Mouse (Mus musculus) splenic B cell, adult 2 months (primary cell): Measurements from ENCODE around the gene Mtor.
A peak's percentile ranks its signal among the peaks of the same experiment; 100 is the strongest.

ENCODE experiments used
- DNase-seq: peaks from one replicate; pipeline ENCODE4 v3.0.0-alpha.2; 2011; ENCODE audit warnings: low read depth, low spot score
- H3K27me3 ChIP-seq: 2 replicates; pipeline ENCODE4 v1.6.1; 2012; ENCODE audit warnings: mild to moderate bottlenecking, low read length, moderate library complexity, mixed read lengths; ENCODE audit not compliant: control insufficient read depth, poor library complexity, insufficient read depth, severe bottlenecking
- H3K36me3 ChIP-seq: 2 replicates; pipeline ENCODE4 v1.6.1; 2012; ENCODE audit warnings: mild to moderate bottlenecking, low read length, moderate library complexity, mixed read lengths; ENCODE audit not compliant: control insufficient read depth, poor library complexity, insufficient read depth, severe bottlenecking

Gene Mtor

DNA sequence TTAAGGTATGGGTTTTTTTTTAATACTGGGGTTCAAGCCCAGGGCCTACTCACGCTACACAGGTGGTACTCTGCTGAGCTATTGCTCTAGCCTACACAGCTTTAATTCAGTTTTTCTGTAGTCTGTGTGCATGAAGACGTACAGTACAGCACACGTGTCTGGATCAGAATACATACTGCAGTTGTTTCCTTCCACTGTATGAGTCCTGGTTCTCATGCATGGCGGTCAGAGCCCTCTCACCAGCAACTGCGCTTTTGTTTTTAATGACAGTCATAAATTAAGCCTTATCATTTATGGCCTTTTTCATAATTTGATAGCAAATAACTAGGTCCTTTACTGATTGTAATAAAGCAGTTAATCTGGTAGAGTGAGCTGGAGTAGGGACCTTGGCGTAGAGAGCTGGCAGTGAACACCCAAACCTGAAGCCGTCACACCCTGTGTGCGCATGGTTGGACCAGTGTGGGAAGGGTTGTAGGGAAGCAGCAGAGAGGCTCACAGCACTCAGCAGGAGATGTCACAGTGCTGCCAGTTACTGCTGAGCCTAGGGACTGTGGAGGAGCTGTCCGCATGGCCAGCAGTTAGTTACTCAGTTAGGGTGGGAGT lies 122.4 kb downstream of the Mtor start:
- Histone ChIP-seq H3K27me3 (no peaks in the 10 kb centered on the region), H3K36me3 (peaks cover 17% of the 10 kb centered on the region)
- no peak for DNase-seq

DNA sequence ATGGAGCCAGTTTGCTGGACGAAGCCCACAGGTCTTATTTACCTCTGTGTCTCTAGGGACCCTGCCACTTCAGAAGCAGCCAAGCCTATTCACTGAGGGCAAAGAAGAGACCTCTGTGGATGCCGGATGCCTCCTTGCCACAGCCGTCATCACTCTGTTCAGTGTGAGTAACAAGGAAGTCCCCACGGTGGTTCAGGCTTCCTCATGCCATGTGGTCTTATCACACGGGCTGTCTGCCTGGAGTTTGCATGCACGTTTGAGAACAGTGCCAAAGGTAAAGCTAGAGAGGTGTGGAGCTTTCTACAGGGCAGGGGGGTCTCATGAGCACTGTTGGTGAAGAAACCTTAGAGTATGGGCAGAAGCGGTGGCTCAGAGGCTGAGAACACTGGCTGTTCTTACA lies 124.8 kb downstream of the Mtor start:
- peaks cover 20% of the 10 kb centered on the region for H3K36me3 ChIP-seq
- H3K27me3 ChIP-seq = no peaks in the 10 kb centered on the region
- DNase-seq = no peak

DNA sequence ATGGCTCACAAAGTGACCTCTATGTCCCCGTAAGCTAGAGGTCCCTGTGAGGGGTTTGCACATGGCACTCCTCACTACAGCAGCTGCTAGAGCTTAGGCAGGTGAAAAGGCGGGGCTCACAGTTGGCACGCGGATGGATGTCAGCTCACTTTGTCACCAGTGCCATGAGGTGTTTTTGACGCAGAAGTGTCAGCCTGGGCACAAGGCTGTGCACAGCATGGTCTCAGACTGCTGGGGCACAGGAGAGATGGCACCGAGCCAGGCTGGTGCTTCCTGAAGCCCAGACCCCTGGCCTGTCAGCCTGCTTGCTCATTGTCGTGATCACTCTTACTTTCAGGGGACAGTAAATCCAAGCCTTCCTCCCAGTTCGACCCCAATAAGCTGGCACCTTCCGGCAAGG lies 132.4 kb downstream of the Mtor start:
- no peaks in the 10 kb centered on the region for H3K27me3 ChIP-seq
- peaks cover 4% of the 10 kb centered on the region for H3K36me3 ChIP-seq
- DNase-seq = no peak

DNA sequence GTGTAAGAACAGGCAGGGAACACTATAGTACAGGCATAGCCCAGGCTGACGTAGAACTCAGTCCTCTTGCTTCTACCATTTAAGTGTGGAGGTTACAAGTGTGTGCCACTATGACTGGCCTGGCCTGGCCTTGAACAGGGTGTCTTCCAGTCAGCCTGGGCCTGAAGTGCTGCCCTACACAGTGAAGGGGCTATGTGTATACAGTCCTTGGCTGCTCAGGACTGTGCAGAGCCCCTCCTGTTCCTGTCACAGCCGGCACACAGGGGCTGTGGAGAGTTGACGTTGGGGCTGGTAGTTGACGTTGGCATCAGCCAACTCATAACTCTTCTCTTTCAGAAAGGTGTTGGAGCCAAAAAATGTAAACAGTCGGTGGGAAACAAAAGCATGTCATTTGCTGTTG lies 133.0 kb downstream of the Mtor start:
- Histone ChIP-seq H3K36me3 (peaks cover 2% of the 10 kb centered on the region; the same call in 1 of the 2 replicates), H3K27me3 (no peaks in the 10 kb centered on the region)
- DNase-seq = no peak

DNA sequence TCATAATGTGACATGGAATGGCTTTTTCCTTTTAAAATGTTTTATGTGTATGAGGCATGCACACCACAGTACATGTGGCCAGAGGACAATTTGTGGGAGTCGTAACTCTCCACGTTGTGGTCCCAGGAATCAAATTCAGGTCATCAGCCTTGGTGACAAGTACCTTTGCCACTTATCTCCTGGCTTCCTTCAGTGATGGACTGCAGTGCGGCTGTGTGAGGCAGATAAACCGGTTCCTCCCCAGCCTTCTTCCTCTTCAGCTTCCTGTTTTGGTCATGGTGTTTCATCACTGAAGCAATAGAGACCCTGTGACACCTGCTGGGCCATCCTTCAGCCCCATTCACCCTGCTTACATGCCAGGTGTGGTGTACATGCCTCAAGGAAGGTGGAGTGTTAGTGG lies 134.8 kb downstream of the Mtor start:
- Histone ChIP-seq H3K36me3 (peaks cover 2% of the 10 kb centered on the region; the same call in 1 of the 2 replicates), H3K27me3 (no peaks in the 10 kb centered on the region)
- DNase-seq = peak; percentile 44

DNA sequence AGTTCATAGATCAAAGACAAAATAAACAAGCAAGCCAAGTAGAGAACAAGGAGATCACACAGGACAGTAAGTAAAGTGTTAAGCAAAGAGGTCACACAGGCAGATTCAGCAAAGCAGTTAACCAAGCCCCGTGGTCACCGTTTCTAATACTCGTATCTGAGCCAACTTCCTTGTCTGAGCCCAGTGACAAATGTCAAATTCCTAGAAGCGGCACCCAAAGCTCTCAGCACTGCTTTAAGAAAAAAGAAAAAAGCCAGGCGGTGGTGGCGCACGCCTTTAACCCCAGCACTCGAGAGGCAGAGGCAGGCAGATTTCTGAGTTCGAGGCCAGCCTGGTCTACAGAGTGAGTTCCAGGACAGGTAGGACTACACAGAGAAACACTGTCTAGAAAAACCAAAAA lies 138.2 kb downstream of the Mtor start:
- Histone ChIP-seq H3K36me3 (no peaks in the 10 kb centered on the region), H3K27me3 (no peaks in the 10 kb centered on the region)
- DNase-seq = no peak

DNA sequence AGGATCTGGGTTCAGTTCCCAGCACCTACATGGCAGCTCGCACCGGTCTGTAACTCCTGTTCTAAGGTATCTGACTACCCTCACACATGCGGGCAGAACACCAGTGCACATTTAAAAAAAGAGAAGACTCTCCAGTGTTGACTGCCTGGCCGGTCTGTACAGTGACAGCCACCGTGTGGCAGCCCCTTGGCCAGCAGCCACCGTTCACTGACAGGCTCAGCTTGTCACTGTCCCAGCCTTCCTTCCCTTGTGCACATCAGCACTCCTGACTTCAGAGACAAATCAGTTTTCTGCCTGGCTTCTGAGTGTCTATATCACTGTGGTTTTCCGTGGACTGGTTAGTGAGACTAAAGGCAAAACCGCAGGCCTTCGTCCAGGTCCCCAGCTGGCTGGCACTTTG lies 140.4 kb downstream of the Mtor start:
- Histone ChIP-seq H3K27me3 (no peaks in the 10 kb centered on the region), H3K36me3 (no peaks in the 10 kb centered on the region; the same call in 1 of the 2 replicates)
- DNase-seq = no peak

DNA sequence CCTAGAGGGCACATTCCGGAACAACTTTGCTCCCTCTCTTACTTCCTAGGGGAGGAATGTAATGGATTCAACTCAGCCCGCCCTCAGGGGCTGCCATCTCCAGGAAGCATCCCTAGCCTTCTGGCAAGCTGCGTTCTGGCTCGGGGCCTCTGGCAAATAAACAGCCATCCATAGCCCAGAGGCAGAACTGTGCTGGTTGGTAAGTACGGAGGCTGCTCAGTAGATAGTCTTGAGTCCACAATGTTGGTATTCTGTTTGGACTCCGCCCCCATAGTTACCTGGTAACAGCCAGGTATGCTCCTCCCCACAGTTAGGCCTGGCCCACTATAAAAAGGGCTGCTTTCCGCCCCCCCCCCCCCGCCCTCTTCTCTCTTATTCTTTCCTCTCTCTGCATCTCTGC lies 141.2 kb downstream of the Mtor start:
- no peak for DNase-seq
- Histone ChIP-seq H3K27me3 (no peaks in the 10 kb centered on the region), H3K36me3 (no peaks in the 10 kb centered on the region; the same call in 1 of the 2 replicates)

DNA sequence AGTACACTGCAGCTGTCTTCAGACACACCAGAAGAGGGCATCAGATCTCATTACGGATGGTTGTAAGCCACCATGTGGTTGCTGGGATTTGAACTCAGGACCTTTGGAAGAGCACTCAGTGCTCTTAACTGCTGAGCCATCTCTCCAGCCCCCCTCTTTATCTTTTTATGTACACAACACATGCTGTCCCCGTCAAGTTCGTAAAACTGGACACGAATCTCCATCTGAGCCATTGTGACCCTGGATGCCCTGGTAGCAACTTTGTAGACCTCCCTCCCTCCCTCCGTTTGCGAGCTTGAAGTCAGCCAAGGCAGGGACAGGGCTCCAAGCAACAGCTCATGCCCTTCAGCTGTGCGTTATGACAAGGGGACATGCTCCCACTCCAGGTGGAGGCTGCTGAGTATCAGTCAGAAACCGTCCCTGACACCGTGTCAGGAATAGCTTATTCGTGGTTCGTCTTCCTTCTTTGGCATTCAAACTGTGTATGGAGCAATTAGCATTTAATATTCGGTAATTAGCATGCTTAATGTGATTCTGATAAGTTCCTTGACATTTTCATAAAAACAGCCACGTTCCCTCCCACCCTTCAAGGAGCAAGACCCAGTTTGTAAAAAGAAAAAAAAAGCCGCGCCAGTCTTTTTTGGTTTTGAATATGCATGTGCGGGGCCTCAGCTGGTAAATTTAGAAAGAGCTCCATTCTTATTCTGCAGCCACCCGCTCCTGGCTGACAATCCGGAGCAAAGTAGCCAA lies 142.2 kb downstream of the Mtor start:
- no peaks in the 10 kb centered on the region for H3K27me3 ChIP-seq
- DNase-seq = peak; percentile 21
- H3K36me3 ChIP-seq = no peaks in the 10 kb centered on the region; the same call in 1 of the 2 replicates

DNA sequence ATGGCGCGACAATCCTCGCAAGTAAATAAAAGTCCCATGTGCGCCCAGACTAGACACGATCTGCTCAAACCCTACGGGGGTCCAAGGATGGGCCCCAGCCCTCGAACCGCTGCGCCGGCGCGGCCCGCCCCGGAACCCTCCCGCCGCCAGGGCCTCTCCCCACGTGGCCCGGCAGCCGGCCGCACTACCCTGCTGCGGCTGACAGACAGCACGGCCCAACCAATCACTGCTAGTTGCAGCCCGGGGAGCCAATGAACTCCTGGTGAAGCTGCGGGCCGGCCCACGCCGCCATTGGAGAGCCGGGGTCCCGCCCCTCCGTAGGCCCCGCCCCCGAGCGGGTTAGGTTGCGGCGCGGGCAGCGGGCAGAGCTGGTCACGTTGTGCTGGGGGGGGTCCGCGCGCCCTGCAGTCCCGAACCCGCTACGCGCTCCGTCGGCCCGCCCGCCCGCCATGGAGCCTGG lies 142.8 kb downstream of the Mtor start, which contains the start of gene Srm:
Gene Srm, plus strand, starts transcription at position 333 of the 460 bp plus-strand sequence.
- H3K36me3 ChIP-seq = no peaks in the 10 kb centered on the region; the same call in 1 of the 2 replicates
- DNase-seq = peak; percentile 96
- no peaks in the 10 kb centered on the region for H3K27me3 ChIP-seq

DNA sequence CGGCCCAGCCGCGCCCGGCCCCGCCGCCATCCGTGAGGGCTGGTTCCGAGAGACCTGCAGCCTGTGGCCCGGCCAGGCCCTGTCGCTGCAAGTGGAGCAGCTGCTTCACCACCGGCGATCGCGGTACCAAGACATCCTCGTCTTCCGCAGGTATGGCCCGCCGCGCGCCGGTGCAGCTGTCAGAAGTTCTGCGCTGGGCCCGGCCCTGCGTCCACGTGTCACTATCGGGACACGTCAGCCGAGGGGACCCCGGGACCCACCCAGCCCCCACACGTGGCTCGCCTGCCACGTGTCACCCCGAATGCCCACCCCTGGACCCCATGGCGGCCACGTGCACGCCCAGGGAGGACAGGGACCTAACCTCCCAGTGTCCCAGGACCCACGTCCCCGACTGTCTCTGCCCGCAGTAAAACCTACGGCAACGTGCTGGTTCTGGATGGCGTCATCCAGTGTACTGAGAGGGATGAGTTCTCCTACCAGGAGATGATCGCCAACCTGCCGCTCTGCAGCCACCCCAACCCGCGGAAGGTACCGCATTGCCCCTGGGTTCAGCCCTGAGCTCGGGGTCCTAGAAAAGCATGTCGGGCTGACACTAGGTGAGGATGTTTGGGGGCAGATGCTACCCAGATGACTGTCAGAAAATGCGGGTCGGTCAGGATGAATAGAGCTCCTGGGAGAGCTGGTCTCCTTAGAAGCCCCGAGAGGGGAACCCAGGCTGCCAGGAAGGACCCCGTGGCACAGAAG lies 143.4 kb downstream of the Mtor start:
- DNase-seq = peak; percentile 37
- no peaks in the 10 kb centered on the region for H3K27me3 ChIP-seq
- no peaks in the 10 kb centered on the region; the same call in 1 of the 2 replicates for H3K36me3 ChIP-seq

DNA sequence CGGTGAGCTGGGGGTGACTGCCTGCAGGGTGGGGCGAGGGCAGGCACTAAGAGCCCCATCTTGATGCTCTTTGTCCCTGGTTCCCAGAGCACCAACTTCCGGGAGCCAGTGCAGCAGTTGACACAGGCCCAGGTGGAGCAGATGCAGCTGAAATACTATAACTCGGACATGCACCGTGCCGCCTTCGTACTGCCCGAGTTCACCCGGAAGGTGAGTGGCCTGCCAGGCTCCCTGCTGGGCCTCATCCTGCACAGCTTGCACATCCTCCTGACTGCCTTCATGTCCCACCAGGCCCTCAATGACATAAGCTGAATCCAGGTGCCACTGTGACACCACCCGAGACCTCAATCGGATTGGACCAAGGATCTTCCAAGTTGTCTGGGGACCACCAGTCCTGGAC lies 145.6 kb downstream of the Mtor start:
- Histone ChIP-seq H3K27me3 (no peaks in the 10 kb centered on the region), H3K36me3 (no peaks in the 10 kb centered on the region; the same call in 1 of the 2 replicates)
- no peak for DNase-seq

DNA sequence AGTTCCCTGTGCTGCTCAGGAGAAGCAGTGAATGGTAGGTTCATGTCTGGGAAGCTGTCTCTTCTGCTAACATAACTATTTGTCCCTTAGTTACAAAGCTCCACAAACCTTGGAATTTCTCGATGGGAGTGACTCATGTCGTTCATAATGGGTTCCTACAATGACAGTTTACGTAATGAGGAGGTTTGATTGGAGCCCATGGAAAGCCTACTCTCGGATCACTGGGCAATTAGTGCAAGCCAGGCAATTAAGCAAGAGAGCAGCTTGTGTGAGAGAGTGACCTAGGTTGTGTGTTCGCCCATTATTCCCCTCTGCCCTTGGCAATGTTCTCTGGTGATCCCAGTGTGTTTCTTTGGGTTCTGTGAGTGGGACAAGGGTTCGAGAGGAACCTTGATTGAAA lies 147.5 kb downstream of the Mtor start:
- Histone ChIP-seq H3K27me3 (no peaks in the 10 kb centered on the region), H3K36me3 (no peaks in the 10 kb centered on the region; the same call in 1 of the 2 replicates)
- no peak for DNase-seq

DNA sequence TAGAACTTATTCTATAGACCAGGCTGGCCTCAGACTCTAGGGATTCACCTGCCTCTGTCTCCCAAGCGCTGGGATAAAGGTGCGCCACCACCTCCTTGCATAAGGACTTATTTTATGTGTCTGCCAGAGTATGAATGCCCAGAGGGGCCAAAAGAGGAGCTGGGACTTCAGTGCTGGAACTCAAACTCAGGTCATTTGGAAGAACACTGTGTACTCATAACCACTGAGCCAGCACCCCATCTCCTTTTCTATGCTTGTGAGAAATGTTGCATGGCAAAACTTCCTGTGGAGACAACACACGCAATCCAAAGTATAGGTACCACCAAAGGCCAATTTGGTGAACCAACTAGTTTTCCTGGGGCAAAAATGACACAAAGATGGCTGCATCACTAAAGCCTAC lies 148.3 kb downstream of the Mtor start:
- DNase-seq = no peak
- no peaks in the 10 kb centered on the region for H3K27me3 ChIP-seq
- H3K36me3 ChIP-seq = no peaks in the 10 kb centered on the region; the same call in 1 of the 2 replicates

DNA sequence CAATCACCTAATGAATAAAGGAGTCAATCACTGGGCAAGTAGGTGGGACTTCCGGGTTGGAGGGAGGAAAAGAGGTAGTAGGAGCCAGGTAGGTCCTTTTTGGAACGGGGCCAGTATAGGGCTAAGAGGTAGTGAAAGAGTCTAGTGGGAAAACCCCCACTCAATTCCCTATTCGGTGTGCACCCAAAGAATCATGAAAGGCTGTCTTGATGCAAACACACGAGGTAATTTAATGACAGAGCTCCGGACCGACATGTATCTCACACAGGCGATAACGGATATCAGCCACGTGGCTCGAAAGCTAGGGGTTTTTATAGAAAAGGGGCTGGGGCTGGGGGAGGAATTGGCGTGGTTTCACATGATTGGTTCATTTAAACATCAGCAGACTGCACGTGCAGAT lies 150.4 kb downstream of the Mtor start:
- no peak for DNase-seq
- Histone ChIP-seq H3K36me3 (no peaks in the 10 kb centered on the region), H3K27me3 (no peaks in the 10 kb centered on the region)
